Mouse (Mus musculus): ENCODE data around the gene Amacr. TPM values are rescaled to one million over a fixed set of nuclear protein-coding genes. Genes with fewer than 3 reads are reported as not detected.

Gene Amacr
- total RNA-seq, 2 experiments from 2014 or later = 11.3 to 11.6 TPM

DNA sequence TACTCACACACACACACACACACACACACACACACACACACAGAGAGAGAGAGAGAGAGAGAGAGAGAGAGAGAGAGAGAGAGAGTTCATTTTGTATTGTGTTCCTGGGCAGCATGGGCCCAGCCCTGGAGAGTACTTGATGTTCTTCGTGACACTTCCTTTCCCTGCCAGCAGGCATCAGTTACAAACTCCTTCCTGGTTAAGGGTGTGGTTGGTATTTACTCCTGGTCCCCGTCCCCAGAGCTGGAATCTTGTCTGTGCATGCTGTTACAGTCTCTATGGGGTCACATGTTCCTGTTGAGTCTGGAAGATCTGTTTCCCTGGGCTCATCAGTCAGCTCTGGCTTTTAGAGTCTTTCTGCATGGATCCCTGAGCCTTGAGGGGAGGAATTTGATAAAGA is 8.9 kb downstream of the Amacr start:
- DNase-seq = no peak

DNA sequence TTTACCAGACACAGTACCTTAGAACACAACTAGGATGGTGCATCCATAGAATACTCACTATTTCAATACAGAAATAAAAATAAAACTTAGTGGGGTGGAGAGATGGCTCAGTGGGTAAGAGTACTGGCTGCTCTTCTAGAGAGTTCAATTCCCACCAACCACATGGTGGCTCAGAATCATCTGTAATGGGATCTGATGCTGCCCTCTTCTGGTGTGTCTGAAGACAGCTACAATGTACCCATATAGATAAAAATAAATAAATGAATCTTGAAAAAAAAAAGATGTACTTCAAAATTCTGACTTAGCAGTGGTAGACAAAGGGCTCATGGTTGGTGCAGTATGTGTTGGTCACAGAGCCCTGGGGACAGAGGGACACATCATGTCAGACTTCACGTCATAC is 10.0 kb downstream of the Amacr start:
- DNase-seq = no peak

DNA sequence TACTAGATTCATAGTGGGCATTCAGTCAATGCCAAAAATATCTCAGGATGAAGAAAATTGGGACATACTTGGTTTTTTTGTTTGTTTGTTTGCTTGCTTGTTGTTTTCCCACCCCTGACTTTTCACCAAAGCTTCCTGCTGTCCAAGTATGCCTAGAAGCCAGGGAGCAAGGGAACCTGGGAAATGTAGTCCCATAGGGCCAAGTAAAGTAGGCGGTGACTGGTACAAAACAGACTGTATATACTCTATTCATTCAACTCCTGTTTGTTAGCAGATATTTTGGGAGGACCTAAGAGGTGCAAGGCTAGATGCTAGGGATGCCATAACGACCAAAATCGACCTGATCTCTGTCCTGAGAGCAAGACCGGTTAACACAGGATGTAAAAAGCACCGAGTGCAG is 18.3 kb downstream of the Amacr start:
- no peak for DNase-seq

DNA sequence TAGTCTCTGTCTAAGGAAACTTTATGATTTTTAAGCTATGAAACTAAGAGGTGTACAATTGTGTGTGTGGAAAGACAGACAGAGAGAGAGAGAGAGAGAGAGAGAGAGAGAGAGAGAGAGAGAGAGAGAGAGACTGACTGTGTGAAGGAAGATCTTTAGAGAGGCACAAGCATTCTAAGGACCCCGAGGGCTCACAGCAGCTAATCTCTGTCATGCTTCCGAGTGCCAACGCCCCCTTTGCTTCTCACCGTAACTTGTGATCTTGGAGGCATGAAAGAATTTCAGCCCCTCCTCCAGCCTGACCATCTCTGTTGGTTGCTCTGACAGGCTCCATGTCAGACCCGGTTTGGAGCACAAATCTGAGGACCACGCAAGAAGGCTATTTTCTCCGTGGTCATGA is 18.9 kb downstream of the Amacr start, which contains the start of gene Slc45a2:
Gene Slc45a2 (plus strand): TSS at position 301 of the 400 bp plus-strand sequence.
- DNase-seq = no peak

DNA sequence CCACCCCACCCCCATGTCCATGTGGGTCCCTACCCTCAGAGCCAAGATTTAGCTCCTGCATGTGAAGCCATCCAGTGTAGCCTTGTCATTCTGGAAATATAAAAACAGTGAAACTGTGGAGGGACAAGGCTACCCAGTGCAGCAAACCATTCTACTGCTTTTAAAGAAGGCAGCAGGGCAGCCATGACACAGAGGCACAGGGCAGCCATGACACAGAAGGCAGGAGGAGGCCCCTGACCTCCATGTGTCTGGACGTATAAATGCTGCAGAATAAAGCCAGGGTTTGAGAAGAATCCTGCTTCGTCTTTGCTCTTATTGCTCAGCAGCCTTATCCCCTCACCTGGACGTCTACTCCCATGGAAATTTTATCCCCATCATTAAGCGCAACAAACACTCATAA is 22.2 kb downstream of the Amacr start:
- no peak for DNase-seq

DNA sequence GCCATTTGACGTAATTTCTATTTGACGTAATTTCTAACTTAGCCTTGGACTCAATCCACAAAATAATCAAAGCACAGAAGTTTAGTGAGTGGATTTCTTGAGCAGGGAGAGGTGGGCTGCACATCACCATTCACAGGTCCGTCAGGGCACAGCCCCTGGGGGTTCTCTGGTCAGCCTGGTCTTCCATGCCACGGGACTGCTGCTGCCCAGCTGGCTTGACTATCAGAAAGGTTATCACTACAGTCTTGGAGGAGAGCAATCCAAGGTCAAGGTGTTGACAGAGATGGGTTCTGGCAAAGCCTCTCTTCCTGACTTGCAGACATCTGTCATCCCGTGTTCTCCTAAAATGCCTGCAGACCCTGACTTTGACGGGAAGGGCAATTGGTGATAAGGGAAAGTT is 23.1 kb downstream of the Amacr start:
- no peak for DNase-seq

DNA sequence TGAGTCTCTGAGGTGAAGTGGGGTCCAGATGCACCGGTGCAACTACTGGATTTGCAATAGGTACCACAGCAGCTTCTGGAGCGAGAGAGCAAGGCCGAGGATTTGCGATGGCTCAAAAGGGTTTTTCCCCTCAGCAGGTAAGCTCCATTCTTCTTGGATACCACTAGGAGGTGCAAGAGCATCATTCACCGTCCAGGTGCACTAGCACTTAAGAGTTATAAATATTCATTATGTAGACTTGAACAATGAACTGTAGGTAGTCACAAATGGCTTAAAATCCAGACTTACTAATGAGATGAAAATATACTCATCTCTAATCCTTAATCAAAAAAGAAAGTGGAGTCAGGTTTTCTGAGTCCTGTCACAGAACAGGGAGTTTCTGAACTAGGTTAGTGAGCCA is 27.2 kb downstream of the Amacr start:
- no peak for DNase-seq

DNA sequence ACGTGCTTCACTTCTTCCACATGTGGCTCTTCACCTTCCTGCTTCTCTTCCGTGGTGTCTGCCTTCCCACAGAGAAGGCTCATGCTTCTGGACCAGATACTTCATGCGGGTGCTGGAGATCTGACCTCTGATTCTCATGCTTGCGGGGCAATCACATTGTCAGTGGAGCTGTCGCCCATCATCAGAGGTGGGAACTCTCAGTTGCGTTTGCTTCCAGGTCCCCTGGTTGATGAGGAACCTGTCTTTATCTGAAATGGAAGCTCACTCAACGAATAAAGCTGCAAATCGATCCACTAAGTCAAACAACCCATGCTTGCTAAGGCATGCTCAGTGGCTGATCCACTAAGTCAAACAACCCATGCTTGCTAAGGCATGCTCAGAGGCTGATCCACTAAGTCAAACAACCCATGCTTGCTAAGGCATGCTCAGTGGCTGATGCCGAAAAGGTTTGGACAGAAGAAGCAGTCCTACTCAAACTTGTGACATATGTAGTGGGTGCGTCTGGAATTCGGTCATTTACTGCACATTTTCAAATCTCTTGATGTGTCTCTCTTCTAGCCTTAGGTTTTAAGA is 29.5 kb downstream of the Amacr start:
- no peak for DNase-seq

DNA sequence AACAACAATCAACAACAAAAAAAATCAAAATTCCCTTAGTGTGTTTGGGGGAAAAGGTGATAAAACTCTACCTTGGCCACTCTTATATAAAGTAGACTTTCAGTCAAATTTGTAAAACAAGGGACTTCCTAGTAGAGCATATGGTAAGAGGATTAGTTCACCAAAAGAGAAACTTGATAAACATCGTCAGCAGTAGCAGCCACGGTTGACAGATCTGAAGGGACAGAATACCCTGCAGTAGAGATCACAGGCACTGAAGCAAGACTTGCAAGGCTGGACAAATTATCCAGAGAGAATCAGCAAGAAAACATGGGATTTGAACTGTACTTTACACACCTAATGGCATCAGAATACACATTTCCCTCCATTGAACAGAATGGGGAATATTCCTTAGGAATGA is 33.4 kb downstream of the Amacr start:
- DNase-seq = no peak

DNA sequence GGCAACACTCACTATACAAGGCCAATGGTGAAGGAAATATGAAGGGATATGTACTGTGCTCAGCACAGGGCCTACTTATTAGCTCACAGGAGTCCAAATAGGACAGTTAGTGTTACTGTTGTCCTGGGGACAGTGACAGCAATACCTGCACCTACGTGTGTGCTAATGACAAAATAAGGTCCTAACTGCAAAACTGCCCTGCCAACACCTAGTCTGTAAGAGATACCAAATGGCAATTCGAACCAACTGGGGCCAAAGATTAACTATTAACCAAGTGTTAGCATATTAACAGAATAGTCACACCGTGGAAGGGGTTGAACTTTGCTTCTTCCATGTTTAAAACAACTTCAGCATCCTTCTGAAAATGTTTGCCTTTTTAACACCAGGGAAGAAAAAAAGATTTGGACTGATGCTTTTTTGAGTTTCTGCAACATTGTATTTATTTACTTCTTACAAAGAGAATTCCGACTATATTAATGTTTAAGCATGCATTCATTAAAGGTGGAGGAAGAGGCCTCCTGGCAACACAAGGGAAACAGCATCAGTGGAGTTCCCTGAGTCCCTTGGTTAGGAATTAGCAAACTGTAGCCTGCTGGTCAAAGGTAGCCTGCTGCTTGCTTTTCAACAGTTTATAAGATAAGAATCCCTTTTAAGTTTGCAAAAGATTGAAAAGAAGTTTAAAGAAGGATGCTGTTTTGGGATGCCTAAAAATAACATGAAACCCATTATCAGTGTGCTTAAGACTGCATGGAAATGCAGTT is 45.4 kb downstream of the Amacr start:
- no peak for DNase-seq

DNA sequence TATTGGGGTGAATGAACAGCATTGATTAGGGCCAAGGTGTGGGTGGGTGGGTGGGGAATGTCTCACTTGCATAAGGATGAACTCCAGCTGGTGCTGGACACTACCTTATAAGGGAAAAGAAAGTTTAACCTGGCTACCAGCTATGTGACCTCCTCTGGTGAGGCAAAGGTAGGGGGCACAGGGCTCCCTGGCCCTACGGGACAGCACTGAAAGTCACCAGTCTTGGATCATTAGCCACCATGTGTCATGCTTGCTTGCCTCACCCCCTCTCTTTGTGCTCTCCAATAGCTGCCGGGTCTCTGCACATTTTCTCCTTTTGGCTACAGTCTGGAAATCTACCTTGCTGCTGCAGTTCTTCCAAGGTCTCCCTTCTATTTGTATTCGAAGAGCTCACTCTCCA is 48.6 kb downstream of the Amacr start:
- DNase-seq = no peak

DNA sequence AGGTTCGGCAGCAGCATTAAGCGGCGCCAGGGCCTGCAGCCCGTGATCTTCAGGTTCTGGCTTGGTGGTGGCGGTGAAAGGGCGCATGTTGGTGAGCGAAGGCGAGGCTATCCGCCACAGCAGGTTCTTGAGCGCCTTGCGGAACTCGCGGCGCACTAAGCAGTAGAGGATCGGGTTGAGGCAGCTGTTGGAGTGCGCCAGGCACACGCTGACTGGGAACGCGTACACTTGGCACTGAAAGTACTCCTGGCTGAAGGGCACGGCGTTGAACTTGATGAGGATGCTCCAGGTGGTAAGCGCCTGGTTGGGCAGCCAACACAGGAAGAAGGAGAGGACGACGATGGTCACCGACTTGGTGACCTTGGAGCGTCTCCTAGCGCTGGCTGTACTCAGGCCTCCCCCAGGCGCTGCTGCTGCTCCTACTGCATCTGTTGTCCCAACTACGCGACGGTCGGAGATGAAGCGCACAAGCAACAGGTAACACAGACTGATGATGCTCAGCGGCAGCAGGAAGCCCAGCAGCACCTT is 54.5 kb downstream of the Amacr start:
- peak in 1 of 2 experiments; percentile 4 for DNase-seq

DNA sequence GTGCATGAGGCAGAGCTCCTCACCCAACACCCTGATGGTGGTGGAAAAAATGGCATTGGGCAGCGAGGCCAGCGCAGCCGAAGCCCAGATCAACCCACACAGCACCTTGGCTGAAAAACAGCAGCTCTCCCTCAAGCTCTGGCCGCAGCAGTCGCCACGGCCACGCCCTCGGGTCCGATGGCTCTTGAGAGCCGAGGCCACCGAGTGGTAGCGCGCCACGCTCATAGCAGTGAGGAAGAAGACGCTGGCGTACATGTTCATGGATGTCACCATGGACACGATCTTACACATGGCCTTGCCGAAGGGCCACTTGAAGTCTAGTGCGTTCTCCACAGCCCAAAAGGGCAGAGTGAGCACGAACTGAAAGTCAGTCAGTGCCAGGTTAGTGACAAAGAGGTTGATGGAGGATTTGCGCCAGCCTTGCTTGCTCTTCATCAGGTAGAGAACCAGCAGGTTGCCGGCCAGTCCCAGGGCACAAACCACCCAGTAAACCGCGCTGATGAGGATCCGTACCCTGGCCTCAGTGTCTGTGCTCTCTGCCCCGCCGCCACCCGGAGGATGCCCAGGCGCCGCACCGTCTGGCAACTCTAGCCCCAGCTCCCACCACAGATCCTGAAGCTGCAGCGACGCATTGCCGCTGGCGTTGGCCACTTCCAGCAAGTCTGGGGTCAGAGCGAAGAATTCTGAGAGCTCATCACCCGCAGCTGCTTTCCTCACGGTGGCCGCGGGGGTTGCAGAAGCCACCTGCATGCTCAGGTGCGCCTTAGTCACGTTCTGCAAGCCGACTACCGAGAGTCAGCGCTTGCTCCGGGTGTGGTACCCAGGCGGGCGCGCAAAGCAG is 55.2 kb downstream of the Amacr start:
- DNase-seq = peak in 1 of 2 experiments; percentile 2

DNA sequence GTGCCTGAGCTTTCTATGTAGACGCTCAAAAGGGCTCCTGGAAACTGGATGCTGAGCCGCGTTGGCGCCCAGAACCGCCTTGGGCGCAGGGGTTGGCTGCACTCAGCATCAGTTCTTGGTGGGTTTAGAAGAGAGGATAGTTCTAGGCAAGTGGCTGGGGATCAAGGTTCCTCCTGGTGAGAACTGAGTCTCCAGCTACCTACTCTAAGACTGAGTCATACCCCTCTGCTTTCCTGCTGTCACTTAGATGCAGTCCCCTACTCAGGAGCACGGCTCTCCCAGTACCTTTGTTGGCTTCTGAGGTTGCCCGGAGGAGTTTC is 55.8 kb downstream of the Amacr start:
- no peak for DNase-seq

DNA sequence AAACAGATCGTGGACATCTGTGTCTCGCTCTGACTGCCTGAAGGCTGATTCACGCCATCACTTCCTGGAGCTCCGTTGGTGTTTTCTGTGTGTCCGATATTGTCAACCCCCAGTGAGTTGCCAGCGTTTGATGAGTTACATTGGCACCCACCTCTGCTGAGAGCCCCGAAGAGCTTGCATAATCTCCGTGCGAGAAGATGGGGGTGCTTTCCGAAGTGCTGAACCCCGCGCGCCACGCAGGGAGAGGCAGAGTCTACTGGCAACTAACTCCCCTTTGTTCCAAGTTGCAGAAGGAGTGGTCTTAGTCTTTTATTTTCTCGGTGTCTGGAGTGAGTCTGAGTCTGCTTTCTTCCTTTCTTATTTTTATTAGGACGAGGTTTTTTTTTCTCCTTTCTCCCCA is 56.2 kb downstream of the Amacr start, which contains the start of gene Rxfp3:
Gene Rxfp3 (minus strand): TSS at position 281 of the 400 bp plus-strand sequence.
- no peak for DNase-seq

DNA sequence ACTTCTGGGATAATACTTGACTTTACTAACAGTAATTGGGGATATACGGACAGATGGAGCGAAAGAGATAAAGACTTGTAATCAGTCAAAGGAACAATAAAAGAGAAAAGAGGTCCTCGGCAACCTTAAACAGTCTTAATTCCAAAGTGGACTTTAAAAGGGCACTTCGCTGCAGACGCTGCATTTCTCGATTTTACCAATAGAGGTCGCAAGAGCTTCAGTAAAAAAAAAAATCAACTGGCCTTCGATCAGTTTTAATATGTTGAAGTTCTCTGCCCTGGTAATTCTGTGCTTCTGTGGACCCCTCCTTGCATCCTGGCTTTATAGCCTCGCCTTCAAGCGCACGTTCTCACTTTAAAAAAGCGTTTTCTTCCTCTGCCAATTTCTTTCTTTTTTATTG is 56.9 kb downstream of the Amacr start:
- peak; percentile 4 to 41 for DNase-seq

DNA sequence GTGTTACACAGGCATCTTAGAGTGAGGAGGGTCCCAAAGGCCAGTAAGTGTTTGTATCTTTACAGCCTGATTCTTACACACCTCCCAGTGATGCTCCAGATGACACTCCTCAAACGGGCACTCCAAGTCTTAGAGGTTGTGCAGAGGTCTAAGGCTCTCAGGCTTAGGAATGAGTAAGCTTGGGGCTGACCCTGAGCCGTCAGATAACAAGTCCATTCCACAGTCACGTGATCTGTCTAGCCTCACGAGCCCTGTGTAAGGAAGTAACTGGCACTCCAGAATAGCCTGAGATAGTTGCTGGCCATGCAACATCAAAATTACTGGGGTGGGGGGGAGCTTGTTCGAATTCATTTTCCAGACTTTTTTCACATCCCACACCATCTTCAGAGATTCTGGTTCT is 58.5 kb downstream of the Amacr start:
- no peak for DNase-seq

DNA sequence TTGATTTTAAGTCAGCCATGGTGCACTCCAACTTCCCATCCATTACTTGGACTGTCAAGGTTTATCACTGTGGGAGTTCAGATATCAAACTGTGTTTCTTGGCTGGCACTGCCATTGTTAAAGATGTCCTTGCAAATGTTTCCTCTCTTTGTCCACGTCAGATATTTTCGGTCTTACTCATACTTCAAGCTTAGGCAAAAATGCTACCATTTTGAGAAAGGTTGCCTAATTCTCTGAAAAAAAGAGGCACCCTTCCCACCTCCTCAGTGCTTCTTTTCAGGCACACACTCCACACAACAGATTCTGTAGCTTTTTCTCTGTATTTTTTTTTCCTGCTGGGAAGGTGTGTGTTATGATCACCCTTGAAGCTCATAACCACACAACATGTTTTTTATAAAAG is 59.7 kb downstream of the Amacr start:
- DNase-seq = no peak

DNA sequence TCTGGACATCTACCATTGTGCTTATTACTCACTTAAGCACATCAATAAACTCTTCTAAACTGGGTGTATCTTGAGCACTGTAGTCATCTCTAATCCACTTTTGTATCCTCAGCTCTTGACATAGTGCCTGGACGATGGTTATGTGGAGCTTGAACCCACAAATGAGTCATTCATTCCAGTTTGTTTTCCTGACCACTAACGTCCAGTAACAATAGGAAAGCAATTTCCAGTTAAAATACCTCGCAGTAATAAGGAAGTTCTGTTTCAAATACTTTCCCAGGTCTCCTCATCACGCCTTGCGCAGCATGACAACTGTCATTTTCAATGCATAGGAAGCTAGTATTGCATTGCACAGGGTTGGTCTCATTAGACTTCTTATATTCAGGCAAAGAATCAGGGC is 61.3 kb downstream of the Amacr start:
- no peak for DNase-seq

Data from layer of hippocampus, postnatal 36 days (tissue).